Mouse (Mus musculus): ENCODE measurements around the gene Pik3ip1.

Pik3ip1 gene

GRCm38 (mm10) chr11:3329891-3330451 is at the start of gene Pik3ip1:
Gene Pik3ip1 (plus strand): TSS chr11:3330401.
- no peak for DNase-seq (ENCODE audit: low spot score in 2 of 2)

- no peak for DNase-seq (ENCODE audit: low spot score in 2 of 2)
Observed at GRCm38 (mm10) chr11:3282887-3283286, 47.3 kb upstream of the Pik3ip1 start.

GRCm38 (mm10) chr11:3283645-3284044 is 46.6 kb upstream of the Pik3ip1 start:
- DNase-seq (ENCODE audit: low spot score in 2 of 2), result no peak

- no peak for DNase-seq (ENCODE audit: low spot score in 2 of 2)
Observed at GRCm38 (mm10) chr11:3285940-3286339, 44.3 kb upstream of the Pik3ip1 start.

- no peak for DNase-seq (ENCODE audit: low spot score in 2 of 2)
Observed at GRCm38 (mm10) chr11:3287131-3287530, 43.1 kb upstream of the Pik3ip1 start.

- DNase-seq (ENCODE audit: low spot score in 2 of 2), result no peak
Observed at GRCm38 (mm10) chr11:3287921-3288320, 42.3 kb upstream of the Pik3ip1 start.

- DNase-seq (ENCODE audit: low spot score in 2 of 2), result peak; percentile 34 to 67
Observed at GRCm38 (mm10) chr11:3288521-3289301, 41.5 kb upstream of the Pik3ip1 start, which contains the start of gene Patz1. Gene Patz1 (plus strand): TSS chr11:3288874.

- peak in 1 of 2 experiments; percentile 38 for DNase-seq (ENCODE audit: low spot score in 2 of 2)
Observed at GRCm38 (mm10) chr11:3289302-3289802, 40.8 kb upstream of the Pik3ip1 start.

GRCm38 (mm10) chr11:3289803-3290639 is 40.2 kb upstream of the Pik3ip1 start:
- peak; percentile 56 to 76 for DNase-seq (ENCODE audit: low spot score in 2 of 2)

- DNase-seq (ENCODE audit: low spot score in 2 of 2), result peak; percentile 41 to 67
Observed at GRCm38 (mm10) chr11:3290640-3291310, 39.4 kb upstream of the Pik3ip1 start.

GRCm38 (mm10) chr11:3291311-3292061 is 38.7 kb upstream of the Pik3ip1 start:
- peak in 1 of 2 experiments; percentile 45 for DNase-seq (ENCODE audit: low spot score in 2 of 2)

- peak; percentile 48 to 70 for DNase-seq (ENCODE audit: low spot score in 2 of 2)
Observed at GRCm38 (mm10) chr11:3292062-3292421, 38.2 kb upstream of the Pik3ip1 start.

GRCm38 (mm10) chr11:3292711-3293249 is 37.4 kb upstream of the Pik3ip1 start:
- peak; percentile 30 to 54 for DNase-seq (ENCODE audit: low spot score in 2 of 2)

GRCm38 (mm10) chr11:3293361-3293760 is 36.8 kb upstream of the Pik3ip1 start:
- no peak for DNase-seq (ENCODE audit: low spot score in 2 of 2)

- DNase-seq (ENCODE audit: low spot score in 2 of 2), result no peak
Observed at GRCm38 (mm10) chr11:3294641-3295040, 35.6 kb upstream of the Pik3ip1 start.

- no peak for DNase-seq (ENCODE audit: low spot score in 2 of 2)
Observed at GRCm38 (mm10) chr11:3296056-3296455, 34.1 kb upstream of the Pik3ip1 start.

- DNase-seq (ENCODE audit: low spot score in 2 of 2), result no peak
Observed at GRCm38 (mm10) chr11:3297871-3298812, 32.1 kb upstream of the Pik3ip1 start.

- no peak for DNase-seq (ENCODE audit: low spot score in 2 of 2)
Observed at GRCm38 (mm10) chr11:3298813-3299185, 31.4 kb upstream of the Pik3ip1 start.

- DNase-seq (ENCODE audit: low spot score in 2 of 2), result no peak
Observed at GRCm38 (mm10) chr11:3301075-3301474, 29.1 kb upstream of the Pik3ip1 start.
